Mouse (Mus musculus) retina, postnatal 1 day (tissue): ENCODE results near the gene Commd9.
A peak's percentile ranks its signal among the peaks of the same experiment; 100 is the strongest.

Experiments used
- DNase-seq: peaks from one replicate; pipeline ENCODE4 v3.0.0-alpha.2; 2012

Gene Commd9

DNA sequence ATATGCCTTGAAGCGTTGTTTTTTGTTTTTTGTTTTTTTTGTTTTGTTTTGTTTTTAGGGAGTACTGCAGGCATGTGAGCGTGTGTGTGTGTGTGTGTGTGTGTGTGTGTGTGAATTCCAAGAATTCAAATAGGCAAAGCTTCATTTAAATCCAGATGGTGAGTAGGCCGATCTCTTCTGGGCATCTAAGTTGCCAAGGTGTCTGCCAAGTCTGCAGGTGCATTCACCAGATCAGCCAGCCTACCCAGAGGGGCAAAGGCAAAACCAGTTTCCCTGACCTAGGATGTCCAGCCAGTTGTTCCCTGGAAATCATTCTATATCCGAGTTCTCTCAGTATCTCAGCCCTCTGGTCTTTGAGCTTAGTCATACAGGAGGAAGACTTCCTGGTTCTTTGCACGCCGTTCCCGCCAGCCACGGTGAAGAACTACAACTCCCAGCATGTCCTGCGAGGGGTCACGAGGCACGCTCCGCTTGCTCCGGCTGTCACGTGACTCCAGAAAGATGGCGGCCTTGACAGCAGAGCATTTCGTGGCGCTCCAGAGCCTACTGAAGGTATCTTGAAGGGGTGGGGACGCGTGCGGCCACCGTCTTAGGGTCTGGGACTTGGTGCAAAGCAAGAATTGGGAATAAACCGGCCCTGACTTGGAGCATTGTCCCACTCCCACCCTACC lies at the start of gene Commd9:
Gene Commd9 (plus strand): TSS at position 480 of the 671 bp plus-strand sequence.
- peak; percentile 96 for DNase-seq

DNA sequence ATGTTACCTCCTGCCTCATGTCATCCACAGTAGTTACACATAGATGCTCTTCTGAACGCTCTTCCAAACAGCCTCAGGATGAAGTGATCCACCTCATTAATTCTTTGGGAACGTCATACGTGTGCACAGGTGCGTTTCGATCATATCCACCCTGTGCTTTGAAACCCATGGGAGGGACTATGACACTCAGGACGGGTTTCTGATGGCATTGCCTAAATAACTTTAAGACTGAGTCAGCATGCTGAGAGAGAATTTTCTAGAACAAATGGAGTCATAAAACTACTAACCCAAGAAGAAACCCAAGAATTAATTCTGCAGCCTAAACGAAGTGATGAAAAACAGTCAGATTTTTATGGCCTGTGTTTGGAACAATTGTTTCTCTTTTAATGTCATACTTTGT lies 43.3 kb upstream of the Commd9 start:
- DNase-seq = no peak

DNA sequence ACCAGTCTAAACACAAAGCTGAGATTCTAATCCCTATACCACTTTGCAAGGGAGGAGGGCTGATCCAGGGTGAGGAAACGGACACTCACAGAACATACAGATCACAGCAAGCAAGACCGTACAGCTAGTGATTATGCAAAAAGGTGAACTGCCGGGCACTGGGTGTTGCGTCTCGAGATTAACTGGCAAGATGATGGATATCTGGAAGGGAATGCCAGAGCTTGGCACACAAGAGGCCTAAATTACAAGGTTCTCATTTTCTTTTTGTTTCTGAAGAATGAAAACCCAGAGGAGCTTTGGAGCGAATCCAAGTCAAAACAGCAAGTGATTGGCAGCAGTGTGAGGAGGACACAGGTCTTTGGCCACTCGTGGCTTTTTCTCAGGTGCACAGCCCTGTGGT lies 31.3 kb upstream of the Commd9 start:
- no peak for DNase-seq

DNA sequence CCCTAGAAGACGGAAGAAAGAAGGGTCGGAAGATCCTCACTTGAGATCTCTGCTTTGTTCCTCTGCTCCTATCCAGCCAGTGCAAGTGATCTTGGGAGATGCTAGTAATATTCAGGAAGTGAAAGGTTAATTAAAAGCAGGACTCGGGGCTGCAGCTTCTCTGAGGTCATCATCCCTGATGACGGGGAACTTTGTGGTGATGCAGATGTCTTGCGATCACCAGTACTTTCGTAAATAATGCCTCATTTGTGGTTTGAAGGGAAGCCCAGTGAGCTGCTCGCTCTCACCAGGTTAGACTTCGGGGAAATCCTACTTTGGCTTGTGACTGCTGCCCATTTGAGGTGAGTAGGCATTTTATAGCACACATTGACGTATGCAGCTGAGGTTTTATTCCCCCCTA lies 29.9 kb upstream of the Commd9 start:
- DNase-seq = no peak

DNA sequence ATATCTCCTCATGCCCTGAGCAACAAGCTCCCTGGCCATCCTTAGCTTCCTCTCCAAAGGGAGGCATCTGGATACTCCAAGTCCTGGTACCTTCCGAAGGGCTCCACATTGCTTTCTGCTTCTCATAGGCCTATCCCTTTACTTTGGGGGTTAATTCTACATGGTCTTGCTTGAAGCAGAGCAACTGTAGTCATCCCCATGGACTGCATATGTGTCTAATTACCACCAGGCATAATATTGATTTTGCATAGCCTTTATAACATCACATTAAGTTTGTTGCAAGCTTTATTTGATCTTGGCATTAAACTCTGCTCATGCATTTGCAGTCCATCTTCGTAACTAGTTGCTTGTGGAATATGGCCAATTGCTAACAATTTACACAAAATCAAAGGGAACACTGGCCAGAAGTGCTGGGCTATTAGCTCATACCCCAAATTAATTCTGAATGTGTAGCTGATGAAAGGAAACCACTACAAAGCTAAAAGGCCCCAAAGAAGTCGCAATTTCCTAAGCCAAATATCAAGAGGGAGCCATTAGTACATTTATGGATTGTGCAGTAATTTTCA lies 25.0 kb upstream of the Commd9 start:
- no peak for DNase-seq

DNA sequence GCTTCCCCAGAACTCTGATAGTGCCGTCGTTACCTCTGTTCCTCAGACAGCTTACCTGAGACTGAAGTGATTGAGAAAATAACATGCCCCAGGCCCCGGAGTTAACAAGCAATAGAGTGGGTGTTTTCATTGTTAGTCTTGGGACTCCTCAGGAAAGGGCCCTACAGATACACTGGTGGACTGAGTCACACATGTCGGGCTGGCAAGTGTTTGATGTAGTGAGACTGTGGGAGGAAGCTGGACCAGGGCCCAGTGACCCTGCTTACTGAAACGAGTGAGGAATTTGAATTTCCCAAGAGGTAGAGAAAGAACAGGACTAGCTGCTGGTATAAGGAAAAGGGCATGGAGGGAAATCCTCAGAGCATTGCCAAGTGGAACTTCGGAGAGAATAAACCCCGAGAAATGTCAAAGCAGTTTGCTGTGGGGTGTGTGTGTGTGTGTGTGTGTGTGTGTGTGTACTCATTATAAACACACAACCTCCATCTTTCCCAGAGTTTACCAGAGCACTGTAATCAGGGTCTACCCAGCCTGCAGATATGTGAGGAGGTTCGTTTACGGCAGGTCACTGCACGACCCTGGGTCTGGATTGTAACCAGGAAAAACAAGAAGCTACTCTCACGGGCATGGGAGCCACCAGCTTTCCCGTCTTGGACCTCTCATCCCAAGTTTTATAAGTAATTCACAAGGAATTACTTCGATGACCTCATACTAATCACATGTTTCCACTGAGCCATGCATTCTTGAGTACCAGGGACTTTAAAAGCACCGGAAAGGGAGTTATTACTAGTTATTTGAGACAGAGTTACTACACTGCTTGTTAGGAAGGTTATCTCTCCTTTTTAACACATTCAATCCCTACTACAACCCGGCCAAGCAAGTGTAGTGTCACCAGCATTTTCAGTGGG lies 23.6 kb upstream of the Commd9 start:
- DNase-seq = no peak

DNA sequence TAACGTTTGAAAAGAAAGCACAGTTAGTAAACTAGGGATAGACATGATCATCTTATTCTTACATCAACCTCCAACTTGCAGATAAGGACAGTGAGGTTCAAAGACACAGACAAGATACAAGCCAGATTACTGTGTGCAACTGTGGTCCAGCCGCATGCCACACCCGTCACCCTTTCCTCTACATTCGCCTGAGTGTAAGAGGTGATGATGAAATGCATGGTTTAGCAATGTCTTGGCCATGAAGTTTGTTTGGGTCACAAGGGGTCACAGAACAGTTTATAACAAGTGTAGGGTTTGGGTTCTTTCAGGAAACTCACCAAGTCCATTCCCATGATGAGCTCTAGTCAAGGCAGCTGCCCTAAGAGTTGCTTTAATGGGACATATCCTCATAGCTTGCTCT lies 17.4 kb upstream of the Commd9 start:
- no peak for DNase-seq

DNA sequence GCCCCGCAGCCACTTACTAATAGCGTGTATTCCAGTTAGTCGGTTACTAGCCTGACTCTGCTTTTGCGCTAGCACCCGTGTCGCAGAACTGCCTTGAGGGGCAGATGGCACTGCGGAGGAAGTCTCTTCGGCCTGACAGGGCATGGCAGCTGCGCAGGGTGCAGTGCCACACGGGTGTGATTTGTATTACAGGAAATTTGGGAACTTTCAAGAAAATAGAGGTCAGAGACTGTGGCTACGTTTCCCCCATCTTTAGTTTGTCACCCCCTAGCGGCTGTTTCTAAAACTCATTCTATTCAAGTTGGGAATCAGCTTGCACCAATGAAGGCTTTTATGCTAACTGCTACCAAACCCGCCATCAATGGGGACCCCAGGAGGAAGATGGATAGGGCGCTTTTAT lies 14.9 kb upstream of the Commd9 start:
- peak; percentile 80 for DNase-seq

DNA sequence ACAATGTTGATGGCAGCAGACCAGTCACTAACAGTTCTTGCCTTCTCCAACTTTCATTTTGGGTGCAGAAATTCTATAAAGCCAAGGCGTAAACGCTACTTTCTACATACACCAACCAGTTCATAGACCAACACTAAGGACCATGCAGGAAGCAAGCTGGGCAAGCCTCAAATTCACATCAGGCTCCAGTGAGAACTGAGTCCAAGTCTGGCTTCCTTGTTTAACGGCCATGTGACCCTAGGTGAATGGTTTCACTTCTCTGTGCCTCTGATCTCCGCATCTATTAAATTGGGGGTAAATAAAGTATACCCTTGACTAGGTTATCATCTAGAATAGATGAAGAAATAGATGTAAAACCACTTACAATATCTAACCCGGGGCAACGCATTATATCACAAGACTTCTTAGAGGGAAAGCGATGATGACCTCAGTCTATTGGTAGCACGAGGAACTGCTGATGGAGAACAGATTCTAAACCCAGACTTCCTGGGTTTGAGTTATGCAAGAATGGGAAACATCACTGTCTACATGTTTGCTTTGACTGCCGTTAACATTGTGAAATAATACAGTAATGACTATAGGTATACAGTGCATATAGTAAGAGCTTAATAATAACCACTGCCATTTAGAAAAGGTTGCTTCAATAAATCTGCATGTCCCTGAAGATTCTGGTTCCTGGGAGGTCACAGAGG lies 4.4 kb upstream of the Commd9 start:
- DNase-seq = no peak

DNA sequence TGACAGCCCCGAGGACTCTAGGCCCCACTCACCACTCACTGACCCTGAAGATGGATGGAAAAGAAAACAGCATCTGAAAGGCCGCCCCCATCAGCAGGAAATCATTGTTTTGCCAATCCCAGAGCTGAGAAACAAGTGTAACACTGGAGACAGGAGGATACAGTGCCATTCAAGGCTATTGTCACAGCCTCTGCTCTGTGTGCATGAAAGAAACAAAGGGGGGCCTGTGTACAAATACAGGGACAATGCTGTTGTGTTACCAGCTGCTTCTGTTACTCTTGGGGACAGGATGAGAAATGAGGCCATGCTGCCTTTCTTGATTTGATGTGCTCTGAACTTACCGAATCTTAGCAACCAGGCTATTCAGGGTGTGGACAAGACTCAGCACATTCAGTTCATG lies 3.0 kb upstream of the Commd9 start, which contains the start of gene Prr5l:
Gene Prr5l (minus strand): TSS at position 30 of the 400 bp plus-strand sequence.
- DNase-seq = peak; percentile 93

DNA sequence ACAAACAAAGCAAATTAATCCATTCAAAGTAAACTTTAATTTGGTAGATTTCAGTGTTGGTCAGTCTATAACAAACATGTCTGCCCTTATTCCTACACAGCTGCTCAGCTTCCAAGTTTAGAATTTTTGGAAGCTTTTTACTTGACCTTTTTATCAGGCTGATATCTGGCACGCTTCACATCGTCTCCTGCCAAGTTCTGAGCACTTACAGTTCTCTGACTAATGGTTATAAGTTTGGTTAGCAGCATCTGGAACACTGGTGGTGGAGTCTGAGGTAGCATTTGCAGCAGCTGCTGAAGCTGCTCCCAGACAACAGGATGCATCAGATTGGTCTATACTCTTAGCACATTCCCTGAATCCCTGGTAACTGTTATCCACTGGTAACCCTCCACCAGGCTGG lies 1.8 kb upstream of the Commd9 start:
- DNase-seq = no peak

DNA sequence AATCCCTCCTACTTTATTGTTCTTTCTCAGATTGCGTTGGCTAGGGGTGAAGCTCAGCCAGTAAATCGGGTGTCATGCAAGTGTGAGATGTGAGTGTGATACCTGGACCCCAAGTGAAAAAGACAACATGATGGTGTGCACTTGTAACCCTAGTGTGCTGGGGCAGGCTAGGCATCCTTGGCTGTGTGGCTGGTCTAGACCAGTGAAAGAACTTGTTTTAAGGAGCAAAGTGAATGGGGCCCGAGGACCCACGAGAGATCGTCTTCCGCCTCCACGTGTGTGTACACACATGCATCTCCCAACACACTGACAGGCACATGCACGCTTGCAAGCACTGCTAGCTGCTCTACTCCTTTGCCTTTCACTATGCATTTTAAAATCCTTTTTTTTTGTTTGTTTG lies 2.8 kb downstream of the Commd9 start:
- no peak for DNase-seq

DNA sequence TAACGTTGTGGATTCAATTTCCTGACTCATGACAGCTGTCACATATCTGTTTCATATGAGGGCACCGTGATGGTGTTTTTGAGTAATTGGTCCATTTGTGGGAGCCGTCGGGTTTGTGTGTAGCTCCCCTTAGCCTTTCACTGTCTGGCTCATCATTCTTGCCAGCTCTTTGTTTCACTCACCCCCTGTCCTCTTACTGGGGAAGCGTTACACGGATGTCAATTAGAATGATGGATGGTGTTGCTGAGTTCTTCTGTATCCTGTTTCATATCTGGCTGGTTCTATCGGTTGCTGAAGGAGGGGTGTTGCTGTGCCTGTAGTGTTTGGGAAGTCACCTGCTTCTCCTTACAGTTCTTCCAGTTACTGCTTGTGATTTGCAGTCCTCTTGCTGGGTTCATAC lies 5.1 kb downstream of the Commd9 start:
- no peak for DNase-seq

DNA sequence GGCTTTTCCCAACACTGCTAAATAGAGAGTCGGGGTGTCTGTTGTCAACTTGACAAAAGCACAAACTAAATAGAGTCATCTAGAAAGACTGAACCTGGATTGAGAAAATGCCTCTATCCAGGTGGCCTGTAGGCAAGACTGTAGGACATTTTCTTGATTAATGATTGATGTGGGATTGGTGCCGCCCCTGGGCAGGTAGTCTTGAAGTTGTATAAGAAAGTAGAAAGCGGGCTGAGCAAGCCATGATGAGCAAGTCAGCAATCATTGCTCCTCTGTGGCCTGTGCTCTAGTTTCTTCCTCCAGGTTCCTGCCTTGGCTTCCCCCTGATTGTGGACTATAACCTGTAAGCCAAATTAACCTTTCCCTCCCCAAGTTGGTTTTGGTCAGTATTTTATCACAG lies 8.1 kb downstream of the Commd9 start:
- no peak for DNase-seq

DNA sequence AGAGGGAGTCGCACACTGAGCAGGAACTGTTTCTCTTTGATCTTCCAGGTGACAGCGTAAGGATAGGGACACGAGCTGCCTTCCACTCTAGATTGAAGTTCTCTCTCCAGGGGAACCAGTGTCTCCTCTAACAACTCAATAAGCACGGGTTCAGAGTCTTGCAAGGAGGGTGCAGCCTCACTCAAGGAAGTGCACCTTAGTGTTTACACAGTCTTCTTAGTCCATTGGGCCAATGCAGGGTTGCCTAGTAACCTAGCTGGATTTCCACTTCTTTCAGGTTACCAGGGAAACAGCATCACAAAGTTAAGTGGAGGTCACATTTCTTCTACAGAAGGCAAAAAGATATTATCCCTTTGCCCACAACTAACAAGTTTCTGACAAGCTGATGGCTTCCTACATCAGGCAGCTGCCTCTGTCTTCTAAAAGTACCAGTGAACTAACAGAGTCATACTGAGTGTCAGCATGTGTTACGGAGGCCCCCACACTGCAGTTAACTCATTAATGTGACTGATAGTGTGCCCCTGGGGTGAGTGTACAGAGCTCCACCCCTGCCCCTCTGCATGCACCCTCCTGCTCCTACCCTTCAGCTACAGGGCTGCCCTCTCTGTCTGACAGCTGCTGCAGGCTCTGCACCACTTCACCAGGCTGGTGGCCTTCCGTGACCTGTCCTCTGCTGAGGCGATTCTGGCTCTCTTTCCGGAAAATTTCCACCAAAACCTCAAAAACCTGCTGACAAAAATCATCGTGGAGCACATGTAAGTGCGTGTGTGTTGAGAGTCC lies 10.6 kb downstream of the Commd9 start:
- DNase-seq = no peak

DNA sequence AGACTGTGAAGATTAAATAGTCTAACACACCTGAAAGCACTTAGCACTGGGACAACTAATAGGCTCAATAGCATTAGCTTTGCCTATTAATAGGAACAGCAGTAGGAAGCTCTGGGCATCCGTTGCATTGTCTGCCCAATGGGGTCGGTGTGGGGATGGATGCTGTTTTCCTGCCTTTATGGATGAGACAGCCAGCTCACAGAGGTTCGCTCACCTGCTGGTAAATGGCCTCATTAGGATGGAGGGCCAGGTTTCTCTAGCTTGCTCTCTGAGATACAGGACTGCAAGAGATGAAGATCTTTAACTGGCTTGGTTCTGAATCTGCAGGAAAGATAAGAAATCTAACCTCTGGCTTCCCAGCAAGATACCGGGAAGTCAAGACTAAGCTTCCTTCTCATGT lies 16.1 kb downstream of the Commd9 start:
- no peak for DNase-seq

DNA sequence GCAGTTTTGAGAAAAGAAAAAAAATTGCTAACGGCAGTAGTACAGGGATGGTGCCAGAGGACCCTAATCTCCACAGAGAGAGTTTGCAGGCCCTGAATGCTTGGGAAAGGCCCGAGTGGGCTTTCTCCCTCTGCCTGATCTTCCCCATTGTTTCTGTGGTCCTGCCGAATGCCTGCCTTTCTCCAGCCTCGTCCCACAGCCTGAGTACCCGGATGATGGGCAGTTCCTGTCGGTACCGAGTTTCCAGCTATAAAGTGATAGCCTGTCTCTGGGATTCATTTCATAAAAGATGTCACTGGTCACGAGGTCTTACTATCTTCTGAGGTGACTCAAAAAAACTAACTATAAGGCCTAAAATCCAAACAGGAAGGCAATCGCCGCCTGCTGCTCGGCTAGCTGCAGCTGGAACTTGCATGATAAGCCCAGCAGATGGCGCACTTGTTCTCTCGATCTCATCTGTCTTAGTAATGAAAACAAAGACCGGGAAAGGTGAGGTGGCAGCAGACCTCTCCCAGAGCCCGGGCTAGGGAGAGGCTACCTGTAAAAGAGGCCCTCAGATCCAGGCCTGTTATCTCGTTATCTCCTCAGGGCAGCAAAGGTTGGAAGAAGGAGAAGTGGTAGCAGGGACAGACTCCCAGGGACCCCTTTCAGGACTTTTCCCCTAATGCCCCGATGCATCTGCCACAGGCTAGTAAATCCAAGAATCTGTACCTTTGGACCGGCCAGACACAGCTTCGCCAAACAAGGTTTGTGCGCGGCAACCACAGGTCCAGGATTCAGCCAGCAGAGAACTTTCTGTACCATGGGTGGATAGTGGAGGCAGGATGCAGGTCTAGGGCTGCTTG lies 19.7 kb downstream of the Commd9 start:
- DNase-seq = peak; percentile 90

DNA sequence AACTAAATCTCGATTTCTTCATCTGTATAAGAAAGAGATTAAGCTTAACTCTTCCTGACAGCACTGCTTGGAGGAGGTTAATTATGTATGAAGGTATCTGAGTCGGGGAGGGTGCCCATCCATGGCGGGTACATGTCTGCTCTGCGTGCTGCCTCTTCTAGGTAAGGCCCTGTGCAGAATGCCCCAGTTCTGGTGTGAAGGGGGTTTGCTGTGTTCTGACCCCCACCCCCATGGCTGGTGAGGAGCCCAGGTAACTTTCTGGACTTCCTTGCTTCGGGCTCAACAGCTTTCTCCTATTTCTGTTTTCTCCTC lies 20.3 kb downstream of the Commd9 start:
- no peak for DNase-seq

DNA sequence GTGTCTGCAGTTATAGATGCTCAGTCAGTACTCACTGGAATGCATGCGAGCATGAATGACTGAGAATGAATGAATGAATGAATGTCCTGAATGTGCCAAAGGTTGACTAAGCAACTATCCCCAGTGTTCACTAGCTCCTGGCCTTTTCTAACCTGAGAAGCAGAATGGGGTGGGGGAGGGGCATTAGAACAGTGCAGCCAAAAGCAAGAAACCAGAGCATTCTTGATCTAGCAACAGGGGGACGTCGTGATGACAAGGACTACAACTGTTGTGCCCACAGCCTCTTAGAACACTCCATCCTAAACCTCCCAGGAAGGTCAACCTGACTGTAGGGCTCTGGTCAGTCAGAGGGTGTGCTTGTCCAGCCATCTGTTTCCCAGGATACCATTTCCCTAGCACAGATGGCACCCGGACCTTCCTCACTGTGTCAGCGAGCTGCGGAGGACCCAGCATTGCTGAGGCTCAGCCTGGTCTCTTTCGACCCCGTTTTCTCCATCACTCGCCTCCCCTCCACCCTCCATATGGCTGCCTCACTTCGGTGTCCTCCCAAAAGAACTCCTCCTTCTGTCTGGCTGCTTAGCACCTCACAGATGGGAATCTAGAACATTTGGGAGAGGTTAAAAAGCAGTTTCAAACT lies 21.5 kb downstream of the Commd9 start:
- peak; percentile 48 for DNase-seq

DNA sequence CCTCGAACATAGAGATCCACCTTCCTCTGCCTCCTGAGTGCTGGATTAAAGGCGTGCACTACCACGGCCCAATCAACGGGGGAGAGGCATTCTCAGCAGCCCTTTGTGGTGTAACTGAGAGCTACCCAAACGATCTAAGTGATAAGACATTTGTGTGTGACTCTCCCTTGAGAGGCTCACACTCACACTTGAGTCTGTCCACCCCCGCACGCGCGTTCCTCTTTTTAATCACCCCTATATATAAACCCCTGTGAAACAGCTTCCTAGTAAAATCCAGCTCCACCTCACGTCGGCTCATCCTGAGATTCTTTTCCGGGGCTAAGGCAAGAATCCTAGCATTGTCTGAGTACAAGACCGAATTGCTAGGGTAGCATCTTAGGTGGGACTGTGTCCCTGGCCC lies 22.7 kb downstream of the Commd9 start:
- DNase-seq = no peak
